Mouse (Mus musculus) forebrain, embryonic 11.5 days (tissue): Measurements from ENCODE around the gene Ctsll3. TPM values are rescaled to one million over a fixed set of nuclear protein-coding genes. Genes with fewer than 3 reads are reported as not detected.
A peak's percentile ranks its signal among the peaks of the same experiment; 100 is the strongest.

Experiments
- ATAC-seq: fragments of 200-750 bp; cut with Nextera tagmentation; replicated peaks from 2 replicates; pipeline ENCODE4 v1.8.0; 2017; ENCODE audit warnings: moderate TSS enrichment; ENCODE audit not compliant: low FRiP score
- DNase-seq: peaks from one replicate; pipeline ENCODE4 v3.0.0-alpha.2; 2017; ENCODE audit warnings: low spot score
- H3K27ac ChIP-seq: fragments of 300-500 bp; sonication (generic); 2 replicates; pipeline ENCODE4 v1.5.1; 2014; ENCODE audit warnings: low read depth, low read length
- H3K27me3 ChIP-seq: fragments of 300-500 bp; sonication (generic); 2 replicates; pipeline ENCODE4 v1.6.1; 2014; ENCODE audit warnings: mild to moderate bottlenecking, low read length, mixed read lengths; ENCODE audit not compliant: control insufficient read depth, insufficient read depth
- H3K36me3 ChIP-seq: fragments of 300-500 bp; sonication (generic); 2 replicates; pipeline ENCODE4 v1.6.1; 2014; ENCODE audit warnings: mild to moderate bottlenecking, low read length, moderate library complexity, mixed read lengths; ENCODE audit not compliant: control insufficient read depth, insufficient read depth
- H3K4me1 ChIP-seq: fragments of 300-500 bp; sonication (generic); replicated peaks from 2 replicates; pipeline ENCODE4 v1.6.1; 2014; ENCODE audit warnings: low read length, mixed read lengths; ENCODE audit not compliant: control insufficient read depth, insufficient read depth
- H3K4me2 ChIP-seq: fragments of 300-500 bp; sonication (generic); 2 replicates; pipeline ENCODE4 v1.6.1; 2014; ENCODE audit warnings: low read depth, mild to moderate bottlenecking, low read length, moderate library complexity, mixed read lengths; ENCODE audit not compliant: severe bottlenecking
- H3K4me3 ChIP-seq: fragments of 300-500 bp; sonication (generic); 2 replicates; pipeline ENCODE4 v1.5.1; 2014; ENCODE audit warnings: low read depth, low read length
- H3K9ac ChIP-seq: fragments of 300-500 bp; sonication (generic); 2 replicates; pipeline ENCODE4 v1.6.1; 2014; ENCODE audit warnings: low read length
- H3K9me3 ChIP-seq: fragments of 300-500 bp; sonication (generic); 2 replicates; pipeline ENCODE4 v1.6.1; 2016; ENCODE audit warnings: low read length, mixed read lengths; ENCODE audit not compliant: control insufficient read depth
- whole genome bisulfite sequencing: fragments of 180-500 bp; shearing (Covaris S2); extraction: QIAGEN DNeasy Blood & Tissue Kit; methylation state at CpG from one replicate; pipeline ENCODE4 v1.1.7; 2014; 5-methylcytosine and 5-hydroxymethylcytosine counted together
- polyA plus RNA-seq: library from polyadenylated mRNA; unstranded; fragments of >200 nt; fragmentation: Nextera tagmentation; extraction: Ambion mirVana; gene quantifications from 2 replicates; pipeline ENCODE4 v1.2.1, GENCODE M21; 2014

The Ctsll3 gene
- polyA plus RNA-seq, 1 experiment from 2014 or later: not detected

DNA sequence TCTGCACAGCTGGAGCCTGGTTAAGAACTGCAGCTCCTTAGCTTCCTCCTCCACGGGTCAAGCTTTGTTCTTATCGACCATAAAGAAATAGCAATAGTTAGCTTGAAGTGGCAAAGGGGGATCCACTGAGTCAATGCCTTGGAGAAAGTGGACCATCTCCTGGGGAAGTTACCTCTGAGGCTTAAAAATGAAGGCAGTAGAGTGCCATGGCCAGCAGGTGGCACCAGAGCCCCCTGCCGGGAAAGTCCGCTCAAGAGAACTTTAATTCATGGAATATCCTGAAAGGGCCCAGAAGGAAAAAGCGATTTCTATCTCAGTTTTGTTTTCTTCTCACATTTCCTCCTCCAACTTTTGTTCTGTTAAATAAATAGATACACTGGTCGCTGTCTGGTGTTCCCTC is 43.5 kb downstream of the Ctsll3 start:
- ATAC-seq (no peak), DNase-seq (peak; percentile 70)
- no peak overlapping the region for H3K4me3 ChIP-seq
- H3K4me2 ChIP-seq: no peak overlapping the region
- H3K36me3 ChIP-seq: peaks cover 5% of the 10 kb centered on the region
- H3K9ac ChIP-seq: no peak overlapping the region
- H3K27ac ChIP-seq: no peak overlapping the region
- H3K9me3 ChIP-seq: no peaks in the 10 kb centered on the region
- H3K4me1 ChIP-seq: no peaks in the 10 kb centered on the region
- no peaks in the 10 kb centered on the region for H3K27me3 ChIP-seq
- 41% methylated on average over 6 of the region's 6 CpGs for WGBS

DNA sequence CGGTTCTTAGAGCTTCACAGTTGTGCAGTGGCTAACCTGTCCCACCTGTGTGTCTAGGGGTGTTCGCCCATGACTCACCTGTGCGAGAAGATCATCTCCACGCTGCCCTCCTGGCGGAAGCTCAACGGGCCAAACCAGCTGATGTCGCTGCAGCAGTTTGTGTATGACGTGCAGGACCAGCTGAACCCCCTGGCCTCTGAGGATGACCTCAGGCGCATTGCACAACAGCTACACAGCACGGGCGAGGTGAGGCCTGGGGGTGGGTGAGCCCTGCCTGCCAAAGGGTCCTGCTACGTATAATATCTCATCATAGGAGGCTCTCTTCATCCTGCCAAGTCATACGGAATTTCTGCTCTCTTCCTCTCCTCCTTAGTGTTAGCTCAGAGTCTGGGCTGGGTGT is 45.4 kb downstream of the Ctsll3 start:
- 91% methylated on average over 13 of the region's 13 CpGs for WGBS
- H3K36me3 ChIP-seq: peaks cover 12% of the 10 kb centered on the region

GRCm38 (mm10) chr13:60755251-60755650 is 47.4 kb downstream of the Ctsll3 start:
- H3K9me3 ChIP-seq: no peaks in the 10 kb centered on the region
- H3K4me3 ChIP-seq: no peak overlapping the region
- H3K27me3 ChIP-seq: no peaks in the 10 kb centered on the region
- H3K4me1 ChIP-seq: no peaks in the 10 kb centered on the region
- no peak overlapping the region for H3K9ac ChIP-seq
- H3K36me3 ChIP-seq: peaks cover 11% of the 10 kb centered on the region
- ATAC-seq (no peak), DNase-seq (no peak)
- H3K27ac ChIP-seq: no peak overlapping the region
- no peak overlapping the region for H3K4me2 ChIP-seq
- WGBS: 95% methylated on average over 2 of the region's 2 CpGs

More for the DNA sequence above, 45.4 kb downstream of the Ctsll3 start:
- no peaks in the 10 kb centered on the region for H3K4me1 ChIP-seq
- no peak overlapping the region for H3K9ac ChIP-seq
- no peaks in the 10 kb centered on the region for H3K27me3 ChIP-seq
- H3K4me3 ChIP-seq: no peak overlapping the region
- no peak overlapping the region for H3K27ac ChIP-seq
- H3K9me3 ChIP-seq: no peaks in the 10 kb centered on the region
- H3K4me2 ChIP-seq: no peak overlapping the region
- ATAC-seq: no peak
- DNase-seq: peak; percentile 44

GRCm38 (mm10) chr13:60753216-60753615 is 49.4 kb downstream of the Ctsll3 start:
- H3K27me3 ChIP-seq: no peaks in the 10 kb centered on the region
- no peaks in the 10 kb centered on the region for H3K9me3 ChIP-seq
- H3K9ac ChIP-seq: no peak overlapping the region
- peaks cover 11% of the 10 kb centered on the region for H3K36me3 ChIP-seq
- no peak overlapping the region for H3K4me2 ChIP-seq
- no peak overlapping the region for H3K4me3 ChIP-seq
- no peak overlapping the region for H3K27ac ChIP-seq
- DNase-seq (no peak), ATAC-seq (no peak)
- H3K4me1 ChIP-seq: no peaks in the 10 kb centered on the region
- WGBS: 93% methylated on average over 6 of the region's 6 CpGs

DNA sequence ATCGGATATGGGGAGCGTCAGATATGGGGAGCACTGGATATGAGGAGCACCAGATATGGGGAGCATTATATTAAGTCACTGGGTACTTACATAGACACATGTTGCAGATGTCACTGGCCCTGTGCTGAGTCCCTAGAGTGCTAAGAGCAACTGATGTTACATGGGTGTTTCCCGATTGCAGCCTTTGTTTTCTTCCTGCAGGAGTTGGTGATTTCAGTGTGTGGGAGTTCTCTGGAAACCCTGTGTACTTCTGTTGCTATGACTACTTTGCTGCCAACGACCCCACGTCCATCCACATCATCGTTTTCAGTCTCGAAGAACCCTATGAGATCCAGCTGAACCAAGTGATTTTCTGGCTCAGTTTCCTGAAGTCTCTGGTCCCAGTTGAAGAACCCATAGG is 51.7 kb downstream of the Ctsll3 start:
- Histone ChIP-seq H3K36me3 (peaks cover 11% of the 10 kb centered on the region), H3K27me3 (no peaks in the 10 kb centered on the region), H3K9me3 (no peaks in the 10 kb centered on the region), H3K27ac (no peak overlapping the region), H3K9ac (no peak overlapping the region), H3K4me2 (no peak overlapping the region), H3K4me3 (no peak overlapping the region), H3K4me1 (no peaks in the 10 kb centered on the region)
- ATAC-seq: no peak
- DNase-seq: no peak
- WGBS: 92% methylated on average over 7 of the region's 7 CpGs

DNA sequence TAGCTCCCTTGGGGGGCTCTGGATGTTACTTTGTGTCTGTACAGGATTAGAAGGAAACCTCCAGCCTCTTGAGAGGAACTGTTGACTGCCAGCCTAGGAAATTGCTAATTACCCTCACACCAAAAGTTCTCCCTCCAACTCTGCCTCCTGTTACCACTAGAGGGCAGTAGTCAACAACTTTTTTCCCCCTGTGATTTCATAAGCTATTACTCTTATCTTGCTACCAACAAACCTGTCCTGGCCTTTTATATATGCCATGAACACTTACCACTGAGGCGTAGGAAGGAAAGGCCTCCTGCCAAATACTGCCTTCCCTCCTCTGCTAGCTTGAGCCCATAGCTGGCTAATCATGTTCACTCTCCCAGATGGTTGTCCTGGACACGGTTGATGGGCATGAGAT is 54.1 kb downstream of the Ctsll3 start:
- Histone ChIP-seq H3K4me2 (no peak overlapping the region), H3K9ac (no peak overlapping the region), H3K4me3 (no peak overlapping the region), H3K27me3 (no peaks in the 10 kb centered on the region), H3K4me1 (no peaks in the 10 kb centered on the region), H3K36me3 (peaks cover 8% of the 10 kb centered on the region; the same call in 1 of the 2 replicates), H3K9me3 (no peaks in the 10 kb centered on the region), H3K27ac (no peak overlapping the region)
- ATAC-seq (no peak), DNase-seq (no peak)
- WGBS: 89% methylated on average over 2 of the region's 2 CpGs

Other genes with a start within 250 kb of the Ctsll3 start
- gene Dapk1, start 200.9 kb downstream of the Ctsll3 start, polyA plus RNA-seq: 25.3 and 28.1 TPM in 2 replicates
- gene BC051665, start 16.5 kb downstream of the Ctsll3 start, polyA plus RNA-seq: not detected in 2 replicates
- not detected in 2 replicates for gene 4930486L24Rik, start 61.6 kb upstream of the Ctsll3 start, polyA plus RNA-seq
- gene Gm49392, start 94.0 kb upstream of the Ctsll3 start, polyA plus RNA-seq: not detected in 2 replicates
- gene Ctla2b, start 94.6 kb upstream of the Ctsll3 start, polyA plus RNA-seq: 0.88 and 2.6 TPM in 2 replicates
- not detected in 2 replicates for gene Tpbpb, start 102.0 kb upstream of the Ctsll3 start, polyA plus RNA-seq
- not detected in 2 replicates for gene Gm49393, start 132.7 kb upstream of the Ctsll3 start, polyA plus RNA-seq
- gene Gm49391, start 133.7 kb upstream of the Ctsll3 start, polyA plus RNA-seq: 0.99 and 1.7 TPM in 2 replicates
- 12.0 and 13.3 TPM in 2 replicates for gene Ctla2a, start 133.8 kb upstream of the Ctsll3 start, polyA plus RNA-seq
- not detected in 2 replicates for gene Tpbpa, start 139.1 kb upstream of the Ctsll3 start, polyA plus RNA-seq
- gene Ctsj, start 203.1 kb upstream of the Ctsll3 start, polyA plus RNA-seq: not detected in 2 replicates
- not detected in 2 replicates for gene Ctsq, start 237.8 kb upstream of the Ctsll3 start, polyA plus RNA-seq